Mouse (Mus musculus): ENCODE measurements around the gene Urgcp. TPM values are rescaled to one million over a fixed set of nuclear protein-coding genes. Genes with fewer than 3 reads are reported as not detected.

The Urgcp gene
- 10 to 100 TPM; 10.3 to 14.8 TPM for total RNA-seq (2023)

DNA sequence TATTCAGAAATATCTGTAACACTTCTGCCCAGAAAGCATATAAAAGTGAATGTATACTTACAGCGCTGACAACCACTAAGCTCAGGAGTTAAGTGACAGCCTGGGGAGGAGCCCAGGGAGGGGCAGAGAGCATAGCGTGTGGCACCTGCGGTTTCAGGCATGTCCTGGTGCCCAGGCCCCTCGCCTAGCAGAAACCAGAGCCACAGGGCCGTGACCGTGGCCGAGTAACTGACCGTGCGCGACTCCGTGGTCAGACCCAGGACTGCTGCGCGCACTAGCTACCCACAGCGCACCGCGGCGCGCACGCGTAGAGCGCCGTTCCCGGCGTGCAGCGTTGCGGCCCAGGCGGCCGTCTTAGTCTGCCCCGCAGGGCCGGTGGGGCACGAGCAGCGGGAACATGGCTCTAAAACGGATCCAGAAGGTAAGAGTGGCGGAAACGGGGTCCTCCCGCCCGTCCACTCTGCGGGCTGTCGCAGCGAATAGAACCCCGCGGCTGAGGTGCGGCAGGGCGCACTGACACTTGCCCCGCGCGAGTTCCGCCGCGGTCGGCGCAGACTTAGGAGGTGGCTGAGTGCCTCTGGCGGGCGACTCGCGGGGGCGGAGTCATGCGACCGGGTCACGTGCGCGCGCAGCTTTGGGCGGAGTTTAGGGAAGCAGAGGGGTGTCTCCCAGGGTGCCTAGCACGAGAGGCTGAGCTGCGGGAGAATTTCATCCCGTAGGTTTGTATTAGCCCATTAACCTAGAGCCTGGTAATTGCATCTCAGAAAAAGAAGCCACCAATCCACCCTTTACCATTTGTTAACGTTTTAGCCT is at the start of gene Urgcp:
Gene Urgcp (minus strand): TSS at position 557 of the 813 bp plus-strand sequence.

DNA sequence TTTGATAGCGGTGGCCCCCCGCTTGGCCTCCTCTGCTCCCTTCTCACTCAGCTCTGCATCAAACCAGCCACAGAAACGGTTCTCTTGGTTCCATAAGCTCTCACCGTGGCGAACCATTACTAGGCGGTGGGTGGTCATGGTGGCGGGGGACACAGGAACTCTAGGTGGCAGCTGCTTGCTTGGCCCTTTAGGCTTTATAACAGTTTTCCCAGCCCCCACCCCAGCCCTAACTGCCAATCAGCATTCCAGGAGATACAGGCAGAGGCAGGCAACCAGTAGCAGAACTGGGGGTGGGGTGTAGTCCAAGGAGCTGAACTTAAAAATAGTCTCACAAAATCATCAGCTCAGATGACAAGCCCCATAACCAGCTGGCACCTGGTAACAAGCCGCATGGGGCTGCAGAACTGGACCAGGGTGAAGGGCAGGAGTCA is 41.4 kb upstream of the Urgcp start, which contains the start of gene Pgam2:
Gene Pgam2 (minus strand): TSS at position 183 of the 431 bp plus-strand sequence.

DNA sequence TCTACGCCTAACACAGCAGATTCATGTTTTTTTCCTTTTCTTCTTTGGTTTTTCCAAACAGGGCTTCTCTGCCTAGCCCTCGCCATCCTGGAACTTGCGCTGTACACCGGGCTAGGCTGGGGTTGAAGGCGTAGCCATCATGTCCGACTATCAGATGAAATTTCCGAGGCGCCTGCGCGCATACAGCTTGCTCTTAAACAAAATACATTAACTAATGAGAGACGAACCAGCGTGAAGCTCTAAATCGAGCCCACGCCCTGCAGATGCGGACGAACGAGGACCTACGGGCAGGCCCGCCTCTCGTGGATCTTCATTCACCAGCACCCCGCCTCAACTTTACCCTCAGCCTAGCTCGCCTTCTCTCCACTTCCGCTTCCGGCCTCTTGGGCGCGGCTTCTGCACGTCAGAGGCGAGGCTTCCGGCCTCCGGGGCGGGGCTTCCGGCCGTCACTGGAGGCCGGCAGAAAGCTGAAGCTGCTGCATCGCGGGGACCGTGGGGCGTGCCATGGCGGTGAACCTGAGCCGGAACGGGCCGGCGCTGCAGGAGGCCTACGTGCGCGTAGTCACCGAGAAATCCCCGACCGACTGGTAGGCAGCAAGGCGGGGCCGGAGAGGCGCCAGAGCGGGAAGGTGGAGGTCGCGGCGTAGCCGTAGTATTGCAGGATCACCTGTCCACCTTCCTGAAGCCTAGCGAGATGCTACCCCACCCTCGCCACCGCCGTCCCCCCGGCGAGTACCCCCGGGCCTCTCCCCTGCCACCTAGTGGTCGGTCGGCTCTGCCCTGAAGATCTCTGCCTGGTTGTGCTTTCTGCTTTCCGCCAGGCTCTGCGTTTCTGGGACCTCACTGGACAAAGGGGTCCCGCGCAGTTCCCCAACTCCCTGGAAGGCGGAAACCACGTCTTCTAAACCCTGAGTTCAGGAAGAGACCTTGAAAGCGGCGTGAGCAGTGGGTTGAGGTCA is 26.2 kb upstream of the Urgcp start, which contains the start of gene Dbnl:
Gene Dbnl (plus strand): TSS at position 433 of the 959 bp plus-strand sequence.

DNA sequence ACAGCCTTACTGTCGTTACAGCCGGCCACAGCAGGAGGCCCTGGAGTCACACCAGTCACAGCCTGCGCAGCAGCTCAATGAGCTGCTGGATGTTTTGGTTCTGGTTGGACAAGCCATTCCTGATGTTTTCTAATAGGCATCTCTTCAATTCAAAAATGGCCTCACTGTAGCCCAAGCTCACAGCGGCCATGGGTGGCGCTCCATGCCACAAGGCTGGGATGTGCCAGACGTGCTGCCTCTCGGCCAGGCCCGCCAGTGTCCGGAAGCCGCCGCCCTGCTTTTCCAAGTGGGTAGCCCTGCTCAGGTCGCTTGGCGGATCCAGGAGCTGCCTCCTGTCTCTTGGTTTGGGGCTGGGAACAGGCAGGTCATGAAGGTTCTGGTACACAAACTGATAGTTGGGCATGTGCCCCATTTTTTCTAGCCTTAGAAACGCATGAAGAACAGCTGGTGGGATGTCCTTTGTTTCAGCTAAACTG is 46.5 kb downstream of the Urgcp start, which contains the start of gene Mrps24:
Gene Mrps24 (minus strand): TSS at position 51 of the 476 bp plus-strand sequence.

Other genes starting within 250 kb of the Urgcp start
- 100 to 1,000 TPM; 138 to 141 TPM for gene Xbp1, start 241.7 kb downstream of the Urgcp start, total RNA-seq (2023)
- gene Ccdc117, start 220.2 kb downstream of the Urgcp start, total RNA-seq (2023): 10 to 100 TPM; 13.1 to 14.1 TPM
- gene Ankrd36, start 192.7 kb downstream of the Urgcp start, total RNA-seq (2023): not detected
- gene Mrps24, start 46.7 kb downstream of the Urgcp start, total RNA-seq (2023): 10 to 100 TPM; 42.1 to 43.1 TPM
- gene Dbnl, start 26.1 kb upstream of the Urgcp start, total RNA-seq (2023): 100 to 1,000 TPM; 153 to 168 TPM
- not detected for gene Pgam2, start 41.4 kb upstream of the Urgcp start, total RNA-seq (2023)
- 10 to 100 TPM; 27.4 to 30.0 TPM for gene Polm, start 75.6 kb upstream of the Urgcp start, total RNA-seq (2023)
- gene Aebp1, start 99.6 kb upstream of the Urgcp start, total RNA-seq (2023): under 1 TPM in 1 of 2 experiments, not detected in 1; 0.13 TPM
- gene Pold2, start 115.9 kb upstream of the Urgcp start, total RNA-seq (2023): 10 to 100 TPM; 31.5 to 36.2 TPM
- gene Myl7, start 136.4 kb upstream of the Urgcp start, total RNA-seq (2023): not detected
- not detected for gene Gck, start 187.7 kb upstream of the Urgcp start, total RNA-seq (2023)
- 10 to 100 TPM; 55.3 to 63.3 TPM for gene Ykt6, start 193.3 kb upstream of the Urgcp start, total RNA-seq (2023)

All from neutrophil, adult 83 days (primary cell).